Mouse (Mus musculus): ENCODE results near the gene Mrpl17. TPM values are rescaled to one million over a fixed set of nuclear protein-coding genes. Genes with fewer than 3 reads are reported as not detected.
"Not testable (repeated sequence)": the region's sequence is repeated elsewhere in the genome, so short reads cannot be mapped to it uniquely, and the experiment has no call there.

The Mrpl17 gene
- total RNA-seq (2021), result 100 to 1,000 TPM; 170 to 182 TPM
- long read RNA-seq, experiment 1, full-length matches to known transcripts, result 146 of 152 reads
- long read RNA-seq, experiment 1, partial matches to known transcripts, result 1 of 152 reads
- long read RNA-seq, experiment 1, other reads (novel, unspliced or antisense), result 5 of 152 reads
- long read RNA-seq, experiment 2, full-length matches to known transcripts, result 119 of 123 reads
- long read RNA-seq, experiment 2, partial matches to known transcripts, result 1 of 123 reads
- long read RNA-seq, experiment 2, other reads (novel, unspliced or antisense), result 3 of 123 reads

DNA sequence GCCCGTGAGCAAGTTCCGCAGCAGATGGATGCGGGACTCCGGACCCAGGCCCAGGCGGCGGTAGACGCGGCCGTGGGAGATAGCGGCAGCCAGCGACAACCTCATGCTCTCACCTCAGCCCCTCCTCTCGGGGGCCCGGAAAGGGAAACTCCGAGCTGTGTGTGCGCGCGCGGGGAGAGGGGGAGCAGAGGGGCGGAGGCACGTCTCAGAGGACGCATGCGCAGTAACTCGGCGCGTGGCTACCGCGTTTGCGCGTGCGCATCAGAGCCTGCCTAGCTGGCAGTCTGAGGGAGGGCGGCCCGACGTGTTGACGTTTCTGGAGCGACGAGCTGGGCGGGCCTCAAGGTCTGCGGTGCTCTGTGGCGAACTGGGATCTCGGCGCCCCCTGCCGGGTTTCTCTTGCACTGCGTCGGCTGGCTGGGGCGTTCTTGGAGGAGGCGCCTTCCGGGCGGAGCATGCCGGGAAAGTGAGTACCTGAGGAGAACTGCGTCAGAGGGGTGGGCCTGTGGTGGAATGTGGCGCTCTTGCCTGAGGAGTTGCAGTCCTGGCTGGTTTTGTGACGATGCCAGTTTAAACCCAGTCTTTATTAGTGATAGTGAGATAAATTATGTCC is at the start of gene Mrpl17:
Gene Mrpl17 (minus strand): TSS at position 223 of the 613 bp plus-strand sequence.
- peak; percentile 99 for DNase-seq (ENCODE audit: low spot score in 2 of 2)

DNA sequence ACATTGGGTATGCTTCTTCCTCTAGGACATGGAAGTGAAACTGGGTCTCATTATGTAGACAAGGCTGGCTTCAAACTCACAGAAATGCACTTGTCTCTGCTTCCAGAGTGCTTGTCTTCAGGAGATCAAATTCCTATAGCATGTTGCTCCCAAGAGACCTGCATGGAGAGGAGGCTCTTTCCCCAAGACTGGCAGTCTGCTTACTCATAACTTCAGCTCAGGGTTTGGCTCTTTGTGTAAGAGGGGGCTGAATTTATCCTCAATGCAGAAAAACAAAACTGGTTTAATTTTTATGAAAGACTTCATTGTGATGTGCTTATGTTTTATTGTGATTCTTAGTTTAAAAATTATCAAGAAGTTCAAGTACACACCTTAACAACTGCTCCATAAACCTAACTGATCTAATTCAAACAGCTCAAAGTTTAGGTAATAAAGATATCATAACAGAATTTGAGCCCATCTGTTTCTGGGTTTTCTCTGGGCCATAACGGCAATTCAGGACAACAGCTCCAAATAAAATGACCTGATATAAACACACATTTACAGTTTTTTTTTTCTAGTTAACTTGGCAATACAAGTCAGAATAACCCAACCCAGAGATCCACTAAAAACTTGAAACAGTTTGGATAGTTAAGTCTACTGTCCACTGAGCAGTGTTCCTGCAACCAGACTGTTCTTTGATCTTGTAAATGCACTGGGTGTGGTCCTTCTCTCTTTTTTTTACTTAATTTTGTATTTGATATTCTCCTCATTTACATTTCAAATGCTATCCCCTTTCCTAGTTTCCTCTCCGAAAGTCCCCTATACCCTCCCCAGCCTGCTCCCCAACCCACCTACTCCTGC is 45.0 kb upstream of the Mrpl17 start:
- not testable (repeated sequence) for DNase-seq (ENCODE audit: low spot score in 2 of 2)

DNA sequence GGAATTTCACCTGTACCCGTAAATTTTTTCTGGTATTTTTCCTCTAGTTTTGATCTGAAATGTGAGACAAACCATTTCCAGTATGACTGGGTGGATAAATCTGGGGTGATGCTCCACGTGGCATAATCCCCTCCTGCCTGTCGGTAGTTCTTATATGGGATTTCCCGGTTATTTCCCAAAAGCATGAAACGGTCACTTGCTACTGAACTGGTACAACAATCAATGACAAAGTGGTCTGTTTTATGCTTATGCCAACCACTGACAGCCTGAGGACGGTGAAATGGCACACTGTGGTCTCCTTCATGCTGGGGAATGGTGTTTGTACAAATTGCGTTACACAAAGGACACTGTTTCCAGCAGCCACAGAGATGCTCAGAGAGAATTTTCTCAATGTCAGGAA is 13.4 kb upstream of the Mrpl17 start:
- no peak for DNase-seq (ENCODE audit: low spot score in 2 of 2)

DNA sequence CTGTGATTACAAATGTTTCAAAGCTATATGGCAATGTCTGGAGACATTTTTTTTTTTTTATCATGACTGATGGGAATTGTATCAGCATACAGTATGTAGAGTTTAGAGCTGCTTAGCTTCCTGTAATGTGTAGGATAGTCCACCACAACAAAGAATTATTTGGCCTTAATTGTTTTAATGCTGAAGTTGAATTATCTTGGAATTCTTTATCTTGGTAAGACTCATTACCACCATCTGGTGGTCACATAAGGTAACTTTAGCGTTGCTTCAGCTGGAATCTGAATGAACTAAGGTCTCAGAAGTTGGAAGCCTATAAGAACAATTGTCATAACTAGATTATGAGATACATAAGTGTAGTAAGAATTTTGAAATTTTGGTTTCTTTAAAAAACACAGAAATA is 7.6 kb upstream of the Mrpl17 start:
- DNase-seq (ENCODE audit: low spot score in 2 of 2), result no peak

DNA sequence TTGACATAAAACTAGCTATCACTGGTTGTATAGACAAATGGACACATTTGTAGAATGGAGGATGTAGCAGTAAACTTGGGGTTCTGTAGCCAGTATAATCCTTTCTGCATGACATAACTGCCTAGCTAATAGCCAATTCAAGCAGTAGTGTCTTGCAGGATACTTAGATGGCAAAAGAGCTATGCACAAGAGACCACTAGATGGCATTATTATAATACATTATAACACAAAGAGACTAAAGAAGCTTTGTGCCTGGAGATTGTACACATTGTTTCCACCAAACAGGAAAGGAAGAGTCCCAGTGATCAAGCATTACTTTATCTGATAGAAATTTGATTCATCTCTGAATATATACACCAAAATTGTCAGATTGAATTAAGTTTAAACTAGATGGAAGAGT is 5.8 kb upstream of the Mrpl17 start:
- no peak for DNase-seq (ENCODE audit: low spot score in 2 of 2)

DNA sequence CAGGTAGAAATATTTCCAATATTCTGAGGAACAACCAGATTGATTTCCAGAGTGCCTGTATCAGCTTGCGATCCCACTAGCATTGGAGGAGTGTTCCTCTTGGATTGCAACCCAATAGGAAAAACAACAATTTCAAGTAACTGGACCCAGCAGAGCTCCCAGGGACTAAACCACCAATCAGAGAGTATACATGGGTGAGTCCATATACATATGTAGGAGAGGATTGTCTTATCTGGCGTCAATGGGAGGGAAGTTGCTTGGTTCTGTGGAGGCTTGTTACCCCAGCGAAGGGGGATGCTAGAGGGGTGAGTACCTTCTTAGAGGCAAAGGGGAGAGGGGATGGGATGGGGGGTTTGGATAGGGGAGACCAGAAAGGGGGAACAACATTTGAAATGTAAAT is 2.4 kb upstream of the Mrpl17 start:
- no peak for DNase-seq (ENCODE audit: low spot score in 2 of 2)

DNA sequence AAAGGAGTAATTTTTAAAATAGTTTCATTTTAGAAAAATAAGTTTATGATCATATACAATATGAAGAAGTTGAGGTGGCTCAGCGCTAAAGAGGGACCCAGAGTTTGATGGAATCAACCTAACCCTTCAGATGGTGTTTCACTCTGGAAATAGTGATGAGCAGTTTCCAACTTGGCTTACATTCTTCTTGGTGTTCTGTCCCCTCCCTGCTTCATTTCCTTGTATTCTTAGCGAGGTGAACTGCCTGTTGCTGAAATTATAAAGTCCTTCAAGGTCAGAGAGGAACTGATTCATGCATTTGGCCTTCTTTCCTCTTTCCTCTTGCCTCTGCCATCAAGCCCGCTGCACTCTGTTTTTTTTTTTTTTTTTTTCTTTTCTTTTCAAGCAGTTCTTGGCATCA is 1.7 kb upstream of the Mrpl17 start:
- no peak for DNase-seq (ENCODE audit: low spot score in 2 of 2)

DNA sequence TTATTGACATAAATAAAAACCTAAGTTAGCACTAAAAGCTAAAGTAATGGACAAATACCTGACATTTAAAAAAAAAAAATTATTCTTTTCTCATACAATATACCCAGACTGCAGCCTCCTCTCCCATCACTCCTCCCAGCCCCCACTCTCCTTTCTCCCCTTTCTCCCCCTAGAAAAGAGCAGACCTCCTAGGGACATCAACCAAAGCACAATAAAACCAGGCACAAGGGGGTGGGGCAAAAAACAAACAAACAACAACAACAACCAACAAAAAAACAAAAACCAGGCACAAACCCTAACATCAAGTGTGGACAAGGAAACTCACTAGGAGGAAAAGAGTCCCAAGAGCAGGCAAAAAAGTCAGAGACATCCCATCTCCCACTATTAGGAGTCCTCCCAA is 617 bp upstream of the Mrpl17 start:
- DNase-seq (ENCODE audit: low spot score in 2 of 2), result no peak

DNA sequence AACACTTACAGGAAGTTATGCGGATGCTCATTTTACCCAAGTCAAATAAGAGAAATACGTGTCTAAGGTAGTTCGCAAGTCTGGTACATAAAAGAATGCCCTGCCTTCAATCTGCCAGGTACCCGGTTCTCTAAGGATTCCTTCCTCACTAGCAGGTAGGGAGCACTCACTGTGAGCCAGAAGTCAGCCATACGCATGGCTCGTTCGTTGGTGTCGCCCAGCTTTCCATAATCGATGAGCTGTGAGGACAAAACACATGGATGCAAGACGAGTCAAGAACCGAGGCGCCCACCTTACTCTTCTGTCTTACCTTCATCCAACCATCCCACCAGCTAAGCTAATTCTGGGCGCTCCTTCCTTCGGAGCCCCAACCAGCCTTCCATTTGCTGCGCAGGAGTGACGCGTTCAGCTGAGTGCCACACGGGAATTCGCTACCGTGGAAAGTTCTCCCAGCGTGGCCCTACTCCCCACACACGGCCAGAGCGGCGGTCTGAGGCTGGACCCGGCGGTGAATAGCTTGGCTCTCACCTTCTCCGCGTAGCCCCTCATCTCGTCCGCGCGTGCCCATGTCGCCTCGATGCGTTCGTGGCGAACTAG is 521 bp downstream of the Mrpl17 start:
- DNase-seq (ENCODE audit: low spot score in 2 of 2), result peak in 1 of 2 experiments; percentile 3

DNA sequence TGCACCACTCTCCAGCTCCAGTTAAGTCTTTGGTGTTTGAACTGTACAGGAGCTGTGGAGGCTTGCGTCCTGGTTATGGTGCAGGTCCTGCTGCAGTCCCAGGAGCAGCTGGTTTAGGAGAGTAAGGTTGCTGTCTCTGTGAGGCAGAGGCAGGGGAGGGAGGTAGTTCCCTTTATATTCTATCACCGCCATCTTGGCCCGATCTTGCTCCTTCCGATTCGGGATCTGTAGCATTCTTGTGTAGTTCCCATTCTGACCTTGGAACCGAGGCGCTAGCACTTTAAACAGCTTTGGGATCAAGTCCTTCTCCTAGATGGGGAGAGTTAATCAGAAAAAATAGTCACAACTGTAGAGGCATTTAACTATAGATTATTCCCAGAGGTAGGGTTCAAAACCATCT is 1.1 kb downstream of the Mrpl17 start:
- no peak for DNase-seq (ENCODE audit: low spot score in 2 of 2)

DNA sequence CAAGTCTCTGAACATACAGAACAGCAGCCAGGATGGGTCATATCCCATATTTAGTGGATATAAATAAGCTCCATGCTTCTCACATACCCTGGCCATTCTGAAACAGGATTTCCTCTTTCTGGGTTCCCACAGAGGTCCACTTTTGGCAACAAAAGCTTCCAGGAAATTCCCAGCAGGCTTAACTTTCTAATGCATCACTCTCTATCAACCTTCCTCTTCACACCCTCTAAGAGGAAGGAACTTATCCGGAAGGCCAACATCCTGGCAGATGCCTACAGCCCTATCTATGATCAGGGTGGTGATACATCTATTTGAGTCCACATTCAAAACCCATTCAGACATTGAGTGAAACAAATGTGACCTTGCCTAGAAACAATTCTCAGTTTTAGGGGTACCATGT is 2.5 kb downstream of the Mrpl17 start:
- no peak for DNase-seq (ENCODE audit: low spot score in 2 of 2)

DNA sequence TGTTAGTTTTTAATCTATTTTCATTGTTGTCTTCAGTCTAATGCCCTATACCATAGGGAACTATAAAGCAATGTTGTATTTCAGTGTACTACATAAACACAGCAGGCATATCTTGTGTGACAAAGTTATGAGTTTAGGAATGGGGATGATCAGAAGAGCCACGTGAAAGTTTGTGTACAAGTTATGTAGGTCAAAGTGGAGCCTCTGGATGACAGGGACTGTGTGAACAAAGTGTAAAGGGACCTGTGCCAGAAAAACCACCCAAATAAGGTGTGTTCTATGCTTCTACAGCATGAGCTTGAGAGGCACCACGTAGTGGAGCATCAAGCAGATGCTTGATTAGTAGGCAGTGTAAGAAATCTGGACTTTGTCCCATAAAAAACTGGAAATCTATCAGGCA is 4.2 kb downstream of the Mrpl17 start:
- no peak for DNase-seq (ENCODE audit: low spot score in 2 of 2)

DNA sequence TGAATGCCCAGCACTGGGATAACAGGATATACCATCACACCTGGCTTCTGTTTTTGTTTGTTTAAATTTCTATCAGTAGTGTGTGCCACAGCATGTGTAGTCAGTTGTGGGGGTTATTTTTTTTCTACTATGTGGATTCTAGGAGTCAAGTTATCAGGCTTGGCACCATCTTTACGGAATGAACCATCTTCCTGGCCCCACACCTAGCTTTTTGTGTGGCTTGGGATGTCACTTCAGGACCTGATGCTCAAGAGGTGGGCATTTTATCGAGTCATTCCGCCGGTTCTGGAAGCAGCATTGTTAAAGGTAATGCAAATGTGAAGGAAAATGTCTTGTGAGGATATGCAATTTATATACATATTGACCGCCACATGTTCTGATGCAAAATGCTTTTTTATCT is 4.8 kb downstream of the Mrpl17 start:
- no peak for DNase-seq (ENCODE audit: low spot score in 2 of 2)

DNA sequence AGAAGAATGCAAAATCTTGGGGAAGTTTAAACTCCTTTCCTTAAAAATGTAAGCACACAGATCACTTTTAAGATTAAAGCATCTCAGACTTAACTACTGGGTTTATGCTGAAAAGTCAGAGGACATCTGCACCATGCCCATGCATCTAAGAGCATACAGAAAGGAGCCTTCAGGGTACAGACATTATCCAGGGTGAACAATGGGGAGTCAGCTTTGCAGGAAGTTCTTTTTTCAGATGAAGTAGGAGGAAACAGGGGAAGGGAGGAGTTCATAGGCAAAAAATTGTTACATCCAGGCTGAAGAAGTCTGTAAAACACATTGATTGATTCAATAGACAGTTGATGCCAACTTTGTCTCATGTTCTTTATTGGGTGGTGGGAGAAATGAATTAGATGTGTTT is 7.5 kb downstream of the Mrpl17 start:
- no peak for DNase-seq (ENCODE audit: low spot score in 2 of 2)

DNA sequence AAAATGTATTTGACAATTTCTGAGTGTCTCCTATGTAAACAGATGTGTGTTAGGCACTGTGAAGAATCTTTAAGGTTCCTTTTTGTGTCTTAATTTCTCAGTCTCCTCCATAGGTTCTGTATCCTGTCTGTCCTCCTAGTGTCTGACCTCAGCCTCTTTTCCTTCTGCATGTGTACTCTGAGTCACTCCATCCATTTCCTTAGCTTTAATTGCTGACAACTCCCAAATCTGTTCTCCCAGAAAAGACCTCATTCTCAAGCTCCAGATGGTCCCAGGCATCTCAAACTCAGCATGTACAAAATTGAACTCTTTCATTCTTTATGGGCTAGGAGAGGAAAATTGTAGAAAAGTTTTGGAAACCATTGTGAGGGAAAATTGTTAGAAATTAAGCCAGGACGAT is 8.1 kb downstream of the Mrpl17 start:
- no peak for DNase-seq (ENCODE audit: low spot score in 2 of 2)

DNA sequence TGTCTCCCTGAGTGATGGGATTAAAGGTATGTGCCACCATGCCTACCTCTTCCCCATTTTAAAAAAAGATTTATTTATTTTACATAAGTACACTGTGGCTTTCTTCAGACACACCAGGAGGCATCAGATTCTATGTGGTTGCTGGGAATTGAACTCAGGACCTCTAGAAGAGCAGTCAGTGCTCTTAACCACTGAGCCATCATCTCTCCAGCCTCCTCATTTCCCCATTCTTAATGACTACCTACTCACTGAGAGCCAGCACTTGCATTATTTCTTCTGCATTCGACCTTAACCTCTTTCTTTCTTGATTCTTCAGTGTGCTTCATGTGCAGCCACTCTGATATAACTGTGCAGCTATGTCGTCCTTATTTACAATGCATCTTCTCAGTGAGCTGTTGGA is 8.6 kb downstream of the Mrpl17 start:
- no peak for DNase-seq (ENCODE audit: low spot score in 2 of 2)

DNA sequence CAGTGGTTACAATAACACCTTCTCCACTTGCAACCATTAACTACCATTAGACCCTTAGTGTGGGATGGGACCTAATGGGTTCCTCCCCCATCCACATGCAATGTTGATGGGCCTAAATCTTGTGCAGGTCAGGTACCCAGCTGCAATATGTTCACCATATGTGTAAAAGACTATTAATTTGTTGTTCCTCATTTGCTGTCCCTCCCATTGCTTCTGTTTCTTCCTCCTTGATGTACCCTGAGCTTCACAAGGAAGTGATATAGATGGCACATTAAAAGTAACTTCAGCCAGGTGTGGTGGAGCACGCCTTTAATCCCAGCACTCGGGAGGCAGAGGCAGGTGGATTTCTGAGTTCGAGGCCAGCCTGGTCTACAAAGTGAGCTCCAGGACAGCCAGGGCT is 13.9 kb downstream of the Mrpl17 start:
- DNase-seq (ENCODE audit: low spot score in 2 of 2), result no peak

DNA sequence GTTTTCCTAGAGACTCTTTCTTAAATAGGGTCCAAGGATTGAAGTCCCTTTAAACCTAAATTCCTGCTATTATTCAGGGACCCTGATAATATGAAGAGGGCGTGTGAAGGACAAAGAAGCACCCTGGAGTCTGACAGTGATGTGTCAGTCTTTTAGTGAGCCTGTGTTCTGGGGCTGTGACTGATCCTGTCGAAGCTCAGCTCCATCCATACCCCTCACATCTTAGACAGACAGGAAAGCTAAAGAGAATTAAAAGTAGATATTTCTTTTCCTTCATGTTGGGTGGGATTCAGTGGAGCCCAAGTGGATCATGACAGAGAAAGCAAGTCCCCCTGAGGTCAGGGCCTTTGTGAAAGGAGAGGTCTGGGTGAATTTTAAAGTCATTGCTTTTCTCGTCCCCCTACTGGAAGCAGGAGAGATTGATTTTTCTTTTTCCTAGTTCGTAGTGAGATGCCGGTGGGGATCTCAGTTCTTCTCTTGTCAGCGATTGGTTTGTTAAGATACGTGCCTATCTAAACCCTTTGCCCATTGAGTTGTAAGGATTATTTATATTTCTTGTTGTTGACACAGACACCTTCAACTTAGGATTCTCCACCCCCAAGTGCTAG is 15.0 kb downstream of the Mrpl17 start:
- DNase-seq (ENCODE audit: low spot score in 2 of 2), result no peak

DNA sequence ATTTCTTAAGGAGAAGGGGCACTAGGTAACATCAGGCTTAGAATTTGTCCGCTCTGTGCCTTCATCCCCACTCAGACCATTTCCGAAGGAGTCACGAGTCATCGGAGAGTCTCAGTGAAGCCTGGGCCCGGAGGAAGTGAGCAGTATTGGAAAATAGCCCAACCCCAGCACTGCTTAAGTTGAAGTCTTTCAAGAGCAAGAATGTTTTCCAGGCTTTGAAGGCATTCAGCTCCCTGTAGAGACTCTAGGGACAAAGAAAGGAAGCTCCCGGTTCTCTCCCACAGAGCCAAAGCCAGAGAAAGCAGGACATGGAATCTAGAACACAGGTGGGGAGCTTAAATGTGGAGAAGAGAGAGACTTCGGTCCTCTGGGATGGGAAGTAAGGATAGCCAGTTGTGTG is 17.2 kb downstream of the Mrpl17 start:
- no peak for DNase-seq (ENCODE audit: low spot score in 2 of 2)

DNA sequence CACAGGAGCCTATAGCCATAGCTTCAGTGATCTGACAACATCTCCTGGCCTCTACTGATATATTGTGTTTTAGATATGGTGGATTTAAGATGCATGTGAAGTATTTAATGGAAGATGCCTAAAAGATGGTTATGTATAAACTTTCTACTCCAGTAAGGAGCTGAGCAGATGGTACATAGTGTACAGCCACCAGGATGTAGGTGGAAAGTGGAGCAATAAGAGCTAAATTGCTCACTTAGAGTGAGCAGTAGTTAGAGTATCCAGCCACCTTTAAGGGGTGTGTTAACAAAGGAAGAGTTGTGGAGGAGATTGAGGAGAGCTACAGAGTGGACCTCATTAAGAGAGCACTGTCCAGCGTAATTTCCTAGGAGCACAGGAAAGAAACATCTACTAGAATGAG is 19.8 kb downstream of the Mrpl17 start:
- DNase-seq (ENCODE audit: low spot score in 2 of 2), result no peak

DNA sequence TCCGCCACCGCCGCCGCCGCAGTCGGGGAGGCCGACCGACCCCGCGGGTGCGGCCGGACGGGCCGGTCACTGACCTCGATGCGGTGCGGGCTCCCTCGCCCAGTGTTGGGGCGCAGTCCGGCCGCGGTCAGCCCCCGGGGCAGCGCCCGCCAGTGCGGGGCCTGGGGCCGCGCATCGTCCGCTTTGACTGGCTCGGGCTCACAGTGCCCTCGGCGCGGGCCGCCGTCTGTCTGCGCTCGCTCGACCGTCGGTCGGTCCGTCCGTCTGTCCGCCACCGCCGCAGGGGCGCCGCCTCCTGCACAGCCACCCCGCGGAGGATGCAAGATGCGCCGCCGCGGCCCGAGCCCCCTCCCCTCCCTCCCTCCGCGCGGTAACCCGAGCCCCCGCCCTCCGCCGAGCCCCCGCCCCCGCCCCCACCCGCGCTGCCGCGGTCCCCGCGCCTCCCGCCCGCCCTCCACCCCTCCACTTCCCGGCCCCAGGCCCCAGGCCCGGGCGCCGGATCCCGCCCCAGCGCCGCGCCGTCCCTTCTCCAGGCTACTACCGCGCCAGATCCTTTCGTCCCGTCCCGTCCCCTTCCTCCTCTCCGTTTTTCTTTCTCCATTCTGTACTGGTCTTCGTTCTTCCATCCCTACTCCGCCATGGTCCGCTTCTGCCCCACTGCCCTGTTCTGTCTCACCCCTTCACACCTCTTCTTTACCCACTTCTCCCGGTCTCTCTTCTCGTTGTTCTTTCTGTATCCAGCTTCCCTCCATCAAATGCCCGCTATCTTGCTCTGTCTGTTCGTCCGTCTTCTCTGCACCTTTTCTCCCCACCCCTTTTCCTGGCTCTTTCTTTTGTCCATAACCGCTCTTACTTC is 23.4 kb downstream of the Mrpl17 start, which contains the start of gene Dchs1:
Gene Dchs1 (minus strand): TSS at position 370 of the 856 bp plus-strand sequence.
- no peak for DNase-seq (ENCODE audit: low spot score in 2 of 2)
